Mouse (Mus musculus) gastrocnemius, postnatal 4 days (tissue): ENCODE measurements around the gene Thy1. TPM values are rescaled to one million over a fixed set of nuclear protein-coding genes. Genes with fewer than 3 reads are reported as not detected.

Experiments
- DNase-seq, 2 experiments: peaks; one replicate each; pipeline ENCODE4 v3.0.0; 2021 to 2022; ENCODE audit warnings: low spot score in 2 of 2, mixed read lengths in 2 of 2
- total RNA-seq, 2 experiments: library from RNA; stranded (reverse); gene quantifications; 2 replicates each; pipeline ENCODE4 v1.2.3; 2021

Gene Thy1
- total RNA-seq, 2 experiments from 2014 or later, result 21.7 to 33.0 TPM

DNA sequence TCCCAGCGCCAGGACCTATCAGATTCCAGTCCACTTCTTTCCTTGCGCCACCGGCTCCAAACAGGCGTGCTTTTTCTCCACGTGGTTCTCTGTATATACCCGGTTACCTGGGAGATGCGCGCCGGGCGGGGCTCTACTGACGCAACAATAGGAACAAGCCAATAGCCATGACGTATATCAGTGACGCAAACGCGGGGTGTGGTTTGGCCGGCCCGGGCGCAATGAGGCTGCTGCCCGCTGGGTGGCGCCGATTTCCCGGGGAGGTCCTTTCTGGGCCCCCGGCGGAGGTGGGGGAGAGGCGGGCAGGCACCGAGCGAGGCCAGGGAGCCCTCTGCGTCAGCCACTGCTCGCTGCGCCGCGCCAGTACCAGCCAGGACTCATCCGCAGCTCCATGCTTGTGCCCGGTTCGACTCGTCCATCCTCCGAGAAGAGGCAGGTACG lies 23.6 kb downstream of the Thy1 start, which contains the start of gene Usp2:
Gene Usp2, plus strand, starts transcription at position 237 of the 441 bp plus-strand sequence.
- DNase-seq, result peak; percentile 98

DNA sequence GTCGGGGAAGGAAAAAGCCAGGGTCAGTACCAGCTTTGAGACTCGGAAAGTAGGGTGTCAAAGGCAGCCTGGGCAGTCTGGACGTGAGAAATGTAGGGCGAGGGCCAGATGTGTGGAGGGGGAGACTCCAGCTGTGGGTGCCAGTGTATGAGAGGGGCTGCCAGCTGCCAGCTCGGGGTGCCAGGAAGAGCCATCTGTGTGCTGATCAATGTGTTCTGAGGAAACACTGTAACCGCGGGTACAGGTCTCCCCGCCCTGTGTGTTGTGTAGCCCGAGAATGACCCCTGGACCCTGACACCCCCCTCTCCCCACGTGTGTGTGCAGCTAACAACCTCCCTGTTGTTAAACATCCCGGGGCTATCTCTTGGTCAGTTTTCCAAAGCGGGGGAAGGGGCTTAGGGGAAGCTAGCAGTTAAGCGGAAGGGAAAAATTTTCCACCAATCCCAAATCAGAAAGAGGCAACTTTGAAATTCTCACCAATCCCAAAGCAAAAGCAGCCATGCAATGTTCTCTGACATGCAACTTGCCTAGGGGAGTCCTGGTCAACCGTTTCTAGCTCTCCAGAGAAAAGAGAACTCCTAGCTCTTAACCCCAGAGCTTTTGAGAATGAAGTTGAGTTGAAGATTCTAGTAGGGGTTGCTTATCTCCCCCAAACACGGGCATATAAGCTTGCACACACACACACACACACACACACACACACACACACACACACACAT lies 24.2 kb downstream of the Thy1 start:
- DNase-seq, result no peak

DNA sequence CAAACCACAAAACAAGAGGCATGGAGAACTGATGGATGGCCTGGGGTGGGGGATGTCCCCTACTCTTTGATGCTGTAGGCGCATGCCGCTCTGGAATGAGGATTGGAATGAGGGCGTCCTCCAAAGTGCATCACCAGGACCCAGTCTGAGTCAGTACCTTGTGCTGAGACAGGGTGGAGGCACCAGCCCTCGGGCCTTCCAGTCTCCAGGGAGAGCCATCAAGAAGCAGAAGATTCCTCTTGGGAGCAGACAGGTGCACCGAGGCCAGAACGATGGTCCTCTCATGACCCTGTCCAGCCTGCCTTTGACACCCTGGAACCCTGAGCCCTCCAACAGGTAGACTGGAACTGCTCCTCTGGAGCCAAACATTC lies 24.8 kb downstream of the Thy1 start:
- DNase-seq, result no peak

DNA sequence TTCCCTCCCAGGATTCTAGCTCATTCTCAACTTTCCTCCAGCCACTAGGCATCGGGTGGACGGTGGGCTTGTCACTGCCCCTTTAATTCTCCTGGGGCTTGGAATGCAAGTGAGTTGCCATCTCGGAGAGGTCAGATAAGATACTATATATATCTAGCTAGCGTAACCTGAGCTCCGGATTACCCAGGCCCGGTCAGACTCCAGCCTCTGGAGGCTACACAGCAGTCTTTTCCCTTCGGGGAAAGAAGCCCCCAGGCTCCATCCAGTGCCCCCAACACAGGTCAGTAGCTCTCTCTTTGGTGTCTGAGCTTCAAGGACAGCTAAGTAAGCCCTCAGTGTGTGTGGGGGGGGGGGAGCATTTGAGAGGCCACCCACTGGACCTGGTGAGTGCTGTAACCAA lies 26.1 kb downstream of the Thy1 start:
- no peak for DNase-seq

DNA sequence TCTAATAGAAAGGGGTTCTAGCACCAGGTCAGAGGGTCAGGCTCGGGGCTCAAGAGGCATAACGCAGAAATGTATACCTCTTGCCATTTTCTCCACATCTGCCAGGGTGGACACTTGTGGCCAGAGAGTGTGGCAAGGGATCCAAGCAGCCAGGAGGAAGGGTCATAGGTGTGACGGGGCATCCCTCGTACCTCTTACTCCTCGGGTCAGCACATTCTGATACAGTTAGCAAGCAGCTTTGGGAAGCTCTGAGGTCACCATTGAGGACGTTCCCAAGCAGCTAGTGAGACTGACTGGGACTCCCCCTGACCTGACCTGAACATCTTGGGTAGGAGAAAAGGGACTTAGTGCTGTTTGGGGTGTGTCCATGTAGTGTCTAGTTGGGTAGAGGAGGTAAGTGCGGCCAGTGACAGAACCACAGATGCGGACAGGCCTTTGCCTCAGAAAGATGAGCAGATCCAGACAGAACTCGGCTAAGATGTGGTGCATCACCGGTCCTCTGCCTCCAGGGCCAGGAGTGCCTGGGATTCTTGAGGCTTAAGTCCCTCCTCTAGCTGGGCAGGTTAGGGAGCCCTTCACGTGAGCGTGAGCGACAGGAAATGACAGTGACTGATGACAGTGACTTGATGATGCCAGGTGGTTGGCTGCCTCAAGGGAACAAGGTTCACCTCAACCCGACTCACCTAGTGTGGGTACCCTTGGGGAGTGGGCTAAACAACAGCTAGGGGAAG lies 27.1 kb downstream of the Thy1 start:
- no peak for DNase-seq

DNA sequence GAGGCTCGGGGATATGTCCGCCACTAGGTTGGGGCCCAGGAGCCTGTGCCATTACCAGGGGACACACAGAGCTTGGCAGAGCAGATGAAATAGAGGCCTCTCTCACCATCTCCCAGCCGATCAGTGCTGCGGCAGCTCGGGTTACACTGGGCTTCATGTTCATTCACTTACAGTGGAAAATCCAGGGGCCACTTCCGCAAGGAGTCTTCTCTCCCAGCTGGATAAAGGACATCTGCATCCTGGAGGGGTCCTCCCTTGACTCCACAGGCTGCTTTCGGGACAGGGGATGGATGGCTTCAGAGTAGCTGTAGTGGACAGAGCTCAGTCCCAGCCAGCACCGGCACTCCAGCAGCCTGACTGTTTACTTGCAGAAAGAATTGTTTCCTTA lies 27.7 kb downstream of the Thy1 start:
- no peak for DNase-seq

DNA sequence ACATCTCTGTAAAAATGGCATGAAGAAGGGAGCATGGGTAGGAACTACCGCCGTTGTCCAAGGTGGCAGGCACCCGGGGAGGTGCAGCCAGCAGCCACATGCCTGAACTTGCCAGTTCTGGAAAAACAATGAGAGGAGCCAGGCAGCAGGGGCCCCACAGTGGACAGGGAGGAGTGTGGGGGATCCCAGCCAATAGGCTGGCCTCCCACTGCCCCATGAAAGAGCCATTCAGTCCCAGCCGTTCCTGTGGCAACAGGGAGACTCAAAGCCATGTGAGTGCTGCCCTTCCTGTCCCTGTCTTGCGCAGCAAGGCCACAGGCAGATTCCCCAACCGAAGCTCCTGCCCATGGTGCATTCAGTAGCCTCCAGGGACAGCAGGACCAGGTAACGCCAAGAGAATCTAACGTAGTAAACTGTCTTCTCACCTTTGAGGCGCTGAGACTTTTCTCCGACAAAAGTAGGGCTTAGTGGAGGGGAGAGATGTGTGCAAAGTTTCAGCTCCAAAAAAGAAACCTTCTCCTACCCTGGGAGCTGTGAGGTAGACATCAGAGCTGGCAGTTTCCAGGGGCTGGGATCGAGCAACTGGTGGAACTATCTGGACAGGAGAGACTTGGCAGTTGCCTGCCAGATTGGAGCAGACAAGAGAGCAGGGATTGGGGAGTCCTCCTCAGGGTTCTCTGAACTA lies 28.9 kb downstream of the Thy1 start:
- DNase-seq, result no peak

DNA sequence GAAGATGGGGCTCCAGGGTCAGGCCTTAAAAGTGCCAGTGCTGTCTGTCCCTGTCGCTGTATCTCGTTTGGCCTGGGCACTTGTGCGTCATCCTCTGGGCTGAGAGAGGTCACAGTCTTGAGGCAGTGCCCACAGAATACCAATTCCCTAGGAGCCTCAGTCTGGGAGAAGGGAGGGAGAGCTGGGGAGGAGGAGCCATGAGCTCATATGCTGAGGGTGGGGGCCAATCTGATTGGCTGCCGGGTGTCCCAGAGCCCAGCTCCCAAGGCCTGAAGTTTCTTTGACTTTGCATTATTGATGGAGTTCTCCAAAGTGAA lies 29.4 kb downstream of the Thy1 start:
- DNase-seq, result no peak

DNA sequence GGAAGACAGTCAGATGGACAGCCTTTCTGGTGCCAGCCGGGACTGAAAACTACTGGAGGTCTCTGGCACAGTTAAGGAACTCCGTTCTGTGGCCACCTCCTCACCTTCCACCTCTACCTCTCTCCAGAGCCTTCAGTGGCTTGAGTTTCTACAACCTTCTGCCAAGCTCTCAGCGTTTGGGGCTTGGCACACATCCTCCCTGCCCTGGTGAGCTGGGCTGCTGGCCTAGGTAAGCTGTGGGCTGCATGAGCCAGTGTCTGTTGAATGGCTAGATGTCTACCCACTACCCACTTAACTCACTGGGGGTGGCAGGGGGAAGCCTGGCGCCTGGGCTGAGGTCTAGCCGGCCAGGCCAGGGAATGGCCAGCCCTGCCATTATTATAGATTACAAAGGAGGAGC lies 29.9 kb downstream of the Thy1 start:
- DNase-seq, result no peak

DNA sequence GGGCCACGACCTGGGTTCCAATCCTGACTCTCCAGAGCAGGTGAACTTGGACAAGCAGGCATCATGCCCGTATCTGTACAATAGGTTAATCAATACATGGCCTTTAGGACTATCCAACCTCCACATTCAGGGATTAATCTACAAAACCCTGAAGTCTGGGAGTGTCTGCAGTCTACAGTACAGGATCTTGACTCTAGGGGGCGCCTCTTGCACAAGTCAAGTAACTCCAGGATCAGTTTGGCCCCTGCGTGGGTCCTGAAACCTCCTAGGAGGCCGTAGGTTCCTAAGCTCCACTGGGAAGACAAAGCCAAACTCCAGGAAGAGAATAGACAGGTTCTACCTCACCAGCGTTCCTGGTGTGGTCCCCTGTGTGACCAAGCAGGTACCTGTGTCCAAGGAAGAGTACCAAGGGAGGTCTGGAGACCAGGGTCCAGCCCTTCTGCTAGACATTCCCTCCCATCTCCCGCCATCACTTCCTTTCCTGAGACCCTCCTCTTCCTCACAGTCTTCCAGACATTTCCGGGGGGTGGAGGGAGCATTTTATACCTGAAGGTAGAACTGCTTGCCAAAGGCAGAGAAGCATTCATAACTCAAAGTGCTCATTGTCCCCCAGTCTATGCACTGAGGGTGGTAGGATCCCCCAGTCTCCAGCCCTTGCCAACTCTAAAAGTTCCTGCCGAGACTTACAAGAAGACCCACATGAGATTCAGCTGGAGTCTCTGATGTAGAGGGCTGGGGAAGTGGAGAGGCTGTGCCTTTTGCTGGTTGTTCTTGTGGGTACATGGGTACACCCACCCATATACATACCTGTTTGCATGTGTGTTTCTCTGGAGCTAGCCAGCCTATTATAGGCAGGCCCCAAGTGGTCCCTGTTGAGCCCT lies 31.5 kb downstream of the Thy1 start:
- no peak for DNase-seq

DNA sequence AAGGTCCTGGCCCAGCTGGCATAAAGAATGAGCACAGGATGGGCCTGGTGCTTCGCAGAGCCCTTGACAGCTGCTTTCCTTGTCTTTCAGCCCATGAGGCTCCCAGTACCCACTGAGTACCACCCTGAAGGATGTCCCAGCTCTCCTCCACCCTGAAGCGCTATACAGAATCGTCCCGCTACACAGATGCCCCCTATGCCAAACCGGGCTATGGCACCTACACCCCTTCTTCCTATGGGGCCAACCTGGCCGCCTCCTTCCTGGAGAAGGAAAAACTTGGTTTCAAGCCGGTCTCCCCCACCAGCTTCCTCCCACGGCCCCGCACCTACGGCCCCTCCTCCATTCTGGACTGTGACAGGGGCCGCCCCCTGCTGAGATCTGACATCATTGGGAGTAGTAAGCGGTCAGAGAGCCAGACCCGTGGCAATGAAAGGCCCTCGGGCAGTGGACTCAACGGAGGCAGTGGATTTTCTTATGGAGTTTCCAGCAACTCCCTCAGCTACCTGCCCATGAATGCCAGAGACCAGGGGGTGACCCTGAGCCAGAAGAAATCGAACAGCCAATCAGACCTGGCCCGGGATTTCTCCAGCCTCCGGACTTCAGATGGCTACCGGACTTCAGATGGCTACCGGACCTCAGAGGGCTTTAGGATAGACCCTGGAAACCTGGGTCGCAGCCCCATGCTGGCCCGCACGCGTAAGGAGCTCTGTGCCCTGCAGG lies 32.3 kb downstream of the Thy1 start:
- DNase-seq, result no peak

DNA sequence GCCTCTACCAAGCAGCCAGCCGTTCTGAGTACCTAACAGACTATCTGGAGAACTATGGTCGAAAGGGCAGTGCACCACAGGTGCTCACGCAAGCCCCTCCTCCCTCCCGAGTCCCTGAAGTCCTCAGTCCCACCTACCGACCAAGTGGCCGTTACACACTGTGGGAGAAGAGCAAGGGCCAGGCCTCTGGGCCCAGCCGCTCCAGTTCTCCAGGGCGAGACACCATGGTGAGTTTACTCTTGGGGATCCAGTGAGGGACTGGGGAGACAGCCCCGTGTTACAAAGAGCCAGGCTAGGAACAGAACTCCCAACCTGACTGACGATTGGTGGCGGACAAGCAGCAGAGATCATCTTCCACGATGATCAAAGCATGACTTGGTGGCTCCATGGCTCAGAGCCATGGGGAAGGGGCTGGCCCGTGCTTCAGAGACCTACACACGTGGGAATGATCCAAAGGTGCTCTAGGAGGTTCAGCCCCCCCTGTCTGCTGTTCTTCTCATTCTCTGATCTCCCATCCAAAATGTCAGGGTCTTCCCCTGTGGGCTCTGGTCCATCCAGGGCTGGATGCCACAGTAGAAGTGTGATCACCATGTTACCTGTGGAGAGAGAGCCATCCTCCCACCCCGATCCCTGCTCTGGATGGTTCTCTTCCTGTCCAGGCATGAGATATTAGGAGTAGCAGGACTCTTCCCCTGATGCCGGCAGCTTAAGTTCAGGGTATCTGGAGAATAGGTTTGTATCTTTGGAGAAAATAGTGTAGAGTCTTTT lies 33.0 kb downstream of the Thy1 start:
- DNase-seq, result no peak

DNA sequence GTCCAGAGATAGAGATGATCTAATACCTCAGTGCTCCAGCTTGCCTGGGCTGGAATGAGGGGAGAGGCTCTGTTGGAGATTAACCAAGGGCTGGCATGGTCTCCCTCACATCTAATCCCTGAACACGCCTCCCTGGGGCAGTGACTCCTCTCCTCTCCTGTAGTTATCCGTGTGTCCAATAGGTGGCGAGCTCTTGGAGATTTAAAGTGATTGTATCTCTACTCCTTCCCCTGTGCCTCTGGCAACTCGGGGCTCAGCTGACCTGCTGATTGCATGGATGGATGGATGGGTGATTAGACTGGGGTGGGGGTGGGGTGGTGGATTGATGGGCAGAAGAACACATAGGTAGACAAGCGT lies 33.6 kb downstream of the Thy1 start:
- DNase-seq, result peak in 1 of 2 experiments; percentile 70

DNA sequence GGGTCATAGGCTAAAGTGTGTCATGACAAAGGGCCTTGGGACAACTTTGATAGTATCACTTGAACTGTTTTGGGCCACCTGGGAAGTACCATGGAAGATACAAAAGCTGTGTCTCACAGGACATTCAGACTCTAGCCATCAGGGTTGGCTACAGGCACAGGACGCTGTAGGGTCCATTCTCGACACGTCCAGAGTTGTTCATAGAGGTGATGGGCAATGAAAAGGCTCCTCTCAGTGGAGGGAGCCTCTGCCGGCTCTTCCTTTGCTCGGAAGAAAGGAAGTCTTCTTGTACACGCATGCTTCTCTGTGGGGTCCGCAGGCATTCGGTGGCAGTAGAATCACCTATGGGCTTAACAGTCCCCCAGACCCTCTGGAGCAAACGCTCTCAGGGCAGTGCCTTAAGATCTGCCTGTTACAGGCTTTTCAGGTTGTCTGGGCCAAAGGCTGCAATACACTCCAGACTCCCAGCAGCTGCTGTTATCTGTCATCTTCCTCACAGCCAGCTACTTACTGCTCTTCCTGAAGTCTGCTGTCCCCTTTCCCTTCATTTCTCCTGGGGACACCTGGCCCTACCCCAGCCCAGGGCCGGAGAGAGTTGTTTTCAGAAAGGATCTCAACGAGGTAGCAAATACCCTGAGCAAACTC lies 34.2 kb downstream of the Thy1 start:
- no peak for DNase-seq

DNA sequence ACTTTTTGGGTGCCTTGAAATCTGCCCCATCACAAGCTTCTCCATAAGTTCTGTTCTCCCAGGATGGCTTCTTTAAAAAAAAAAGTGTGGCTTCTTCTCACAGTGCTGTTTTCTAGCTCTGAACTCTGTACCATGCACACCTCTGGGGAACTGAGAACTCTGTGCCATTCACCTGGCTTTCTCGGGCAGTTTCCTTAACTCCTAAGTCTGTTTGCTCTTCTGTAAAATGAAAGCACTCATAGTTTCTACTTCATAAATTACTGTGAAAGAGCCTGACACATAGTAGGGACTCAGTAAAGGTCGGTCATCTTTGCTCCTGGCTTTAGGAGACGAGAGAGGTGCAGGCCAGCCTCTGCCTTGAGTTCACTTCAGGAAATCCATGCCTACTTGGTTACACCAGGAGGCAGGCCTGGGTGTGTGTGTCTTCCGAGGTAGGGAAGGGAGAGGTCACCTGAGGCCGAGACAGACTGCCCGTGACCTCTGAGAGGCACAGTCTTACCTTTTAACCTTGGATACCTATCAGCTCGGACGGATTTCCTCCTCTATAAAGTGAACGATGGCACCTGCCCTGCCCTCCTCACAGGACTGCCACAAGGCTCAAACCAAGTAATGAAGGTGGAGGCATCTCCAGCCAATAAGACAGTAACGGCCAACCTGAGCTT lies 35.1 kb downstream of the Thy1 start:
- no peak for DNase-seq

DNA sequence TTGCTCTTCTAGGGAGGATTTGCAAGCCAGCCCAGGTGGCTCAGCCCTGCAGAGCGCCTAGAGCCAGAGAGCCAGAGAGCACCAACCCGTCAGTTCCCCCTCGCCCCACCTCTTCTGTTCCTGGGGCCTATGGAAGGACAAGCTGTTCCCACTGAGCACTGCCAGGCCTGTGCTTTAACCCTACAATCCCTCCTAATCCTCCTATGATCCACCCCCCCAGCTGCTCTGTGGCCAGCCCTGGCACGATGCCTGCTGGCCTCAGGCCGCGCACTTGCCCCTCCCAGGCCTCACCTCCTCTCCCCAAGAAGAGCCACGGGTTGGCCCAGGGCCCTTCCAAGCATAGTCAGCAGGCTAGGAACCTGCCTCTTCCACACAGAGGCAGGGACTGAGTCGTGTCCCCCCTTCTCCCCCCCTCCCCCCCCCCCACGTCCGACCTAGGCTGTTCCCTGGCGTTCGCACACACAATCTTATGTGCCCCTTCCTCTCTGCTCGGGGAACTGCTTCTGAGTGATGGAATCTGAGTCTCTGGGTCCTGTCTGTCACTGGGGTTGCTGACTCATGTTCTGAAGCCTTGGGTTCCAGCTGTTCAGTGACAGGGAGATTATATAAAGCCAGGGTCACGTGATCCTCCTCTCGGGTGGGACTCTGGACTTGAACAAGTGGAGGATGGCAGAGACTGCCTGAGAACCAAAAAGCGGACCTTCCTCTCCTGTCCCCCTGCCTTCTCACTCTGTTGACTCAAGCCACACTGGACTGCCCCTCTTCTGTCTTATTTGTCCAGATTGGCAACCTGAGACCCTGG lies 36.0 kb downstream of the Thy1 start:
- DNase-seq, result peak in 1 of 2 experiments; percentile 71

DNA sequence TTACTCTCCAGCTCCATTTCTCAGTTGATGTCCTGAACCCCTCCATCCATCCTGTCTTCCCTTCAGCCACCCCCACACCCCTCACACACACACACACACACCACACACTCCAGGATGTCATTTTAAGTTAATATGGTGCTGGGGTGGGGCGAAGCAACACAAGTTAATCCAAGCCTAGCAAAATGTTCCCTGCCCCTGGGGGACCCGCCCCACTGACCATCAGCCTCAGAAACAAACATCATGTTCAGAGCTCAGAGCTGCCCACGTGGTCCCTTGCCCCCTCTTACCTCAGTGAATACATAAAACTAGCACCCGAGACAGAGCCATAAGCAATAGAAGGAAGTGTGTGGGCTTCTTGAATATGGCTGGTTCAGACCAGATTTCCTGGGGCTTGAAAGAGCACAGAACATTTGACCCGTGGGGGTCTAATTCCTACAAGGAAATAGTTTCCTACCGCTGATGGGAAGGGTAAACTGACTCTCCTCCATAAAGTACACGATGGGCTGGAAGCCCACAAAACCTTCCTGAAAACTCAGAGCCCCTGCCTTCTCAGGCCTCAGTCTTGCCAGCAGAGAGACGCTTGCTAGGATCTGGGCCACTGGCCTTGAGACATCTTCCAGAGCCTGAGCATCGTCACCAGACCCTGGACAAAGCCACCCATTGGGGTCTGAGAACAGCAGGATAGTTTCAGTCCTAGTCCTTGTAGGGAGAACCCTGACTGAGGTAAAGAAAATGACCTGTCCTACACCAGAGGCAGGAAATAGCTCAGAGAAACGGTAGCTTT lies 37.0 kb downstream of the Thy1 start:
- DNase-seq, result no peak
